Comparison of ENCODE assay signal across 16 mouse cellular contexts in genomic region chr3:52559481-52559880, GRCm38 (mm10).
"Had no signal": no experiment of that assay in that cellular context is flagged by ENCODE, and none has a peak within 500 bp of the region (broad histone marks: within the 10 kb centered on the region; RNA-seq: fewer than 3 reads in every experiment).

No protein-coding gene starts in this region.

- H3K27ac ChIP-seq: intestine, embryonic 15.5 days; left cerebral cortex, adult 2 months; limb, embryonic 10.5 days; liver, embryonic 15.5 days; midbrain, embryonic 10.5 days; stomach, embryonic 15.5 days had no signal

- H3K9ac ChIP-seq: intestine, embryonic 15.5 days; liver, embryonic 15.5 days; stomach, embryonic 15.5 days had no signal

- H3K27me3 ChIP-seq: intestine, embryonic 15.5 days; liver, embryonic 15.5 days; stomach, embryonic 15.5 days had no signal

- ATAC-seq: intestine, embryonic 15.5 days; lung, postnatal 0 days had no signal

- H3K4me3 ChIP-seq: intestine, embryonic 15.5 days; left cerebral cortex, adult 2 months; limb, embryonic 10.5 days; liver, embryonic 15.5 days; midbrain, embryonic 10.5 days; myocyte; stomach, embryonic 15.5 days had no signal

- H3K36me3 ChIP-seq: intestine, embryonic 15.5 days; limb, embryonic 10.5 days; liver, embryonic 15.5 days; midbrain, embryonic 10.5 days; stomach, embryonic 15.5 days had no signal

- DNase-seq: kidney, adult 8-10 months; kidney, postnatal 25 days; lung, adult 2 months; lung, postnatal 36 days; right cerebral cortex, postnatal 14 days; thymus, adult 2 months; thymus, postnatal 36 days had no signal

- H3K4me2 ChIP-seq: intestine, embryonic 15.5 days; liver, embryonic 11.5 days; liver, embryonic 15.5 days; stomach, embryonic 15.5 days had no signal

- H3K4me1 ChIP-seq: liver, embryonic 15.5 days; midbrain, embryonic 10.5 days; stomach, embryonic 15.5 days had no signal

- H3K9me3 ChIP-seq: intestine, embryonic 15.5 days; limb, embryonic 10.5 days; liver, embryonic 15.5 days; midbrain, embryonic 10.5 days; stomach, embryonic 15.5 days had no signal
